Mouse (Mus musculus): ENCODE data around the gene Dand5.

The Dand5 gene

GRCm38 (mm10) chr8:84768343-84769095 lies 54.1 kb downstream of the Dand5 start:
- DNase-seq = peak; percentile 60

GRCm38 (mm10) chr8:84767221-84767620 lies 55.4 kb downstream of the Dand5 start:
- no peak for DNase-seq

- DNase-seq = no peak
Measured at GRCm38 (mm10) chr8:84766422-84766821, 56.2 kb downstream of the Dand5 start.

- DNase-seq = no peak
Measured at GRCm38 (mm10) chr8:84765629-84766028, 57.0 kb downstream of the Dand5 start.

Data from cerebellum, adult 9-11 months (tissue).